Mouse (Mus musculus) liver, embryonic 11.5 days (tissue): ENCODE measurements around the gene AC170998.1. TPM values are rescaled to one million over a fixed set of nuclear protein-coding genes. Genes with fewer than 3 reads are reported as not detected.

Experiments
- ATAC-seq: fragments of 200-750 bp; cut with Nextera tagmentation; replicated peaks from 2 replicates; pipeline ENCODE4 v1.8.0; 2017; ENCODE audit warnings: moderate number of reproducible peaks, mild to moderate bottlenecking, moderate TSS enrichment, moderate library complexity; ENCODE audit not compliant: low FRiP score
- DNase-seq: peaks from one replicate; pipeline ENCODE4 v3.0.0-alpha.2; 2017; ENCODE audit warnings: low spot score
- H3K27ac ChIP-seq: fragments of 300-500 bp; sonication (generic); 2 replicates; pipeline ENCODE4 v1.5.1; 2014; ENCODE audit warnings: mild to moderate bottlenecking, low read depth, low read length, control low read depth
- H3K27me3 ChIP-seq: fragments of 300-500 bp; sonication (generic); replicated peaks from 2 replicates; pipeline ENCODE4 v1.6.1; 2014; ENCODE audit warnings: low read length, mixed read lengths; ENCODE audit not compliant: control insufficient read depth, insufficient read depth
- H3K36me3 ChIP-seq: fragments of 300-500 bp; sonication (generic); 2 replicates; pipeline ENCODE4 v1.6.1; 2014; ENCODE audit warnings: mild to moderate bottlenecking, low read length, moderate library complexity, mixed read lengths; ENCODE audit not compliant: control insufficient read depth, insufficient read depth
- H3K4me1 ChIP-seq: fragments of 300-500 bp; sonication (generic); replicated peaks from 2 replicates; pipeline ENCODE4 v1.6.1; 2014; ENCODE audit warnings: low read length, mixed read lengths; ENCODE audit not compliant: control insufficient read depth, insufficient read depth
- H3K4me2 ChIP-seq: fragments of 300-500 bp; sonication (generic); 2 replicates; pipeline ENCODE4 v1.6.1; 2014; ENCODE audit warnings: mild to moderate bottlenecking, control low read depth, moderate library complexity
- H3K4me3 ChIP-seq: fragments of 300-500 bp; sonication (generic); 2 replicates; pipeline ENCODE4 v1.5.1; 2014; ENCODE audit warnings: low read depth, low read length, control low read depth
- H3K9ac ChIP-seq: fragments of 300-500 bp; sonication (generic); 2 replicates; pipeline ENCODE4 v1.6.1; 2014; ENCODE audit warnings: low read depth, low read length, control low read depth
- H3K9me3 ChIP-seq: fragments of 300-500 bp; sonication (generic); 2 replicates; pipeline ENCODE4 v1.6.1; 2016; ENCODE audit warnings: low read length, inconsistent platforms, mixed read lengths; ENCODE audit not compliant: control insufficient read depth
- WGBS: fragments of 180-500 bp; shearing (Covaris S2); extraction: QIAGEN DNeasy Blood & Tissue Kit; methylation state at CpG from one replicate; pipeline ENCODE4 v1.1.7; 2014; 5-methylcytosine and 5-hydroxymethylcytosine counted together
- polyA plus RNA-seq: library from polyadenylated mRNA; unstranded; fragments of >200 nt; fragmentation: Nextera tagmentation; extraction: Ambion mirVana; gene quantifications from 2 replicates; pipeline ENCODE4 v1.2.1, GENCODE M21; 2014

AC170998.1 gene
- 0.84 and 3.6 TPM in 2 replicates for polyA plus RNA-seq

GRCm38 (mm10) chr17:28725783-28726182 is at the start of gene AC170998.1:
Gene AC170998.1, plus strand, starts transcription at chr17:28726083.
- peaks cover 46% of the 10 kb centered on the region for H3K36me3 ChIP-seq
- no peak within 1 kb of the TSS for H3K9ac ChIP-seq
- ATAC-seq (no peak), DNase-seq (no peak)
- no peak within 1 kb of the TSS for H3K4me3 ChIP-seq
- H3K9me3 ChIP-seq: no peaks in the 10 kb centered on the region
- H3K4me1 ChIP-seq: no peaks in the 10 kb centered on the region
- H3K27me3 ChIP-seq: no peaks in the 10 kb centered on the region
- no peak within 1 kb of the TSS for H3K27ac ChIP-seq
- WGBS: 87% methylated on average over 4 of the region's 4 CpGs
- H3K4me2 ChIP-seq: no peak within 1 kb of the TSS

DNA sequence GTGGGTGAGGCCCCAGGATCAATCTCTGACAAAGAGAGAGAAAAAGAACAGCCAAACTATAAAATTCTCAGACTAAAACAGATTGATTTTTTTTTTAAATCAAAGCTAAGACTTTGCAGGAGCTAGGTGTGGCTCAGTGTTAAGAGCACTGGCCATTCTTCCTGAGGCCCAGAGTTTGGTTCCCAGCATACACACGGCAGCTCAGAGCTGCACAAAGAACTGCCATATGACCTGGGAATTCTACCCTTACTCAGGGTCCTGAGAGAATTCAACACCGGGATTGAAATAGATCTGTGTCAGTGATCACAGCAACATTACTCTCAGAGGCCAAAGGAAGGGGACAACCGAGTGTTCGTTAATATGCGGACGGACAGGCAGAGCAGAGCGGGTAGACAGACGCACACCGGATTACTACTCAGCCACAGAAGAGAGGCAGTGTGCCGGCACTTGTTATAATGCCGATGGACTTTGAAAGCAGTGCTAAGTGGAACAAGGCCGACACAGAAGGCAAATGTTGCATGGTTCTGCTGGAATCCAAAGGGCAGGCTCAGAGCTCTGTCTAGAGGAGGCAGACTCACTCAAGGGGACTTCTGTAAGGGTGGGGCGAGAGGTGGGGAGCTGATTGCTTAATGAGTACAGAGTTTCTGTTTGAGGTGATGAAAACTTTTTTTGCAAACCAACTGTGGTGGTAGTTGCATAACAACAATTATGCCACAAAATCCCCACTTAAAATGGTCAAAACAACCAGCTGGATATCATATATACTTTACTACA is 43.4 kb upstream of the AC170998.1 start:
- Histone ChIP-seq H3K27ac (no peak overlapping the region), H3K4me2 (no peak overlapping the region), H3K4me3 (no peak overlapping the region), H3K36me3 (no peaks in the 10 kb centered on the region), H3K27me3 (no peaks in the 10 kb centered on the region), H3K9ac (no peak overlapping the region), H3K4me1 (peaks cover 7% of the 10 kb centered on the region), H3K9me3 (no peaks in the 10 kb centered on the region)
- DNase-seq: no peak
- WGBS: 82% methylated on average over 13 of the region's 13 CpGs
- no peak for ATAC-seq

DNA sequence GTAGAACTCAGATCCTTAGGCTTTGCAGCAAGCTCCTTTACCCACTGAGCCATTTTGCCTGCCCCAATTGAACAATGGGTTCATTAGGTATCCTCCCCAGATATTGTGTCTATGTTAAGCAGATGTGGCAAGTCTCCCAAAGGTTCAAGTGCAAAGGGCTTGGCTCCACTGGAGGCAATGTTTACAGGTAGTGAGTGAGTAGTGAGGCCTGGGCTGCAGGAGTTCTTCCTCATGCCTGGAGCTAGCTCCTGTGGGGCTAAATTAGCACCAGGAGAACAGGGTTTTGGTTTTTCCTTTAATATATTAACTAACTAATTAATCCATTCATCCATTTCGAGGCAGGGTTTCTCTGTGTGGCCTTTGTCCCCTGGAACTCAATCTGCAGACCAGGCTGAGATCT is 42.3 kb upstream of the AC170998.1 start:
- H3K4me2 ChIP-seq: no peak overlapping the region
- no peaks in the 10 kb centered on the region for H3K9me3 ChIP-seq
- H3K27me3 ChIP-seq: no peaks in the 10 kb centered on the region
- H3K9ac ChIP-seq: no peak overlapping the region
- H3K4me1 ChIP-seq: peaks cover 7% of the 10 kb centered on the region
- 73% methylated on average over 1 of the region's 1 CpGs for WGBS
- no peaks in the 10 kb centered on the region for H3K36me3 ChIP-seq
- DNase-seq (no peak), ATAC-seq (no peak)
- H3K4me3 ChIP-seq: no peak overlapping the region
- no peak overlapping the region for H3K27ac ChIP-seq

DNA sequence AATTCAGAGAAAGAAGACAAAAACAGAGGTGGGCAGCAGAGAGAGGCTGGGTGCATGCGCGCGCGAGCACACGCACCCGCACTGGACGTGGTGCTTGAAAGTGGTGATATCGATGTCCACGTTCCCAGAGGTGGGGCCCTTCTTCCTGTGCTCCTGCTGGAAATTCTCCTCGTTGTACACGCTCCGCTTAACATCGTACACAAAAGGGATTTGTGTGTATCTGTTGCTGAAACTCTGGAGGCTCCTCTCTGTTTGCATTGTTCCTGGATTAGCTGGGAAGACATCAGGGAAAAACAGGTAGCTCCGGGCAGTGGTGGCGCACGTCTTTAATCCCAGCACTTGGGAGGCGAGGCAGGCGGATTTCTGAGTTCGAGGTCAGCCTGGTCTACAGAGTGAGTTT is 41.3 kb upstream of the AC170998.1 start:
- ATAC-seq: no peak
- 84% methylated on average over 19 of the region's 19 CpGs for WGBS
- Histone ChIP-seq H3K27me3 (no peaks in the 10 kb centered on the region), H3K36me3 (no peaks in the 10 kb centered on the region), H3K4me3 (no peak overlapping the region), H3K4me2 (no peak overlapping the region), H3K4me1 (peaks cover 12% of the 10 kb centered on the region), H3K9ac (no peak overlapping the region), H3K9me3 (no peaks in the 10 kb centered on the region), H3K27ac (no peak overlapping the region)
- no peak for DNase-seq

DNA sequence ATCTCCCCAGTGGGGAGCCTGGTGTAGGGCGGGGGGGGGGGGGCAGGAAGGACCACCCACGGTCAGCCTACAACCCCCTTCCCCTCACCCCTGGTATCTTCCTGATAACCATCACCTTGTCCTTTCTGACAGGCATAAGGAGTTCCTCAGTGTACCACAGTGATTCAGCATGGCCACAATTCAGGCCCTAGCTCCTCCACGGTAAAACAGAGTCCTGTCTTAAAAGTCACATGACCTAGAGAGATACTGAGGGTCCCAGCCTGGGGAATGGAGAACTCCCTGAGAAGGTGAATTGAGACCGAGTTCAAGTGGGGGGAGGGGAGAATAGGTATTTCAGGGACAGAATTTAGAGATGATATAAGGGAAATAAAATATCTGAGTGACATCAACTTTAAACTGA is 38.5 kb upstream of the AC170998.1 start:
- Histone ChIP-seq H3K36me3 (no peaks in the 10 kb centered on the region), H3K9me3 (no peaks in the 10 kb centered on the region), H3K27me3 (no peaks in the 10 kb centered on the region), H3K27ac (no peak overlapping the region), H3K4me1 (peaks cover 21% of the 10 kb centered on the region), H3K9ac (no peak overlapping the region), H3K4me2 (no peak overlapping the region), H3K4me3 (no peak overlapping the region)
- ATAC-seq (no peak), DNase-seq (no peak)
- 14% methylated on average over 4 of the region's 4 CpGs for WGBS

- H3K4me1 ChIP-seq: peaks cover 31% of the 10 kb centered on the region
- DNase-seq: peak; percentile 57
Measured at GRCm38 (mm10) chr17:28689586-28690283, 36.1 kb upstream of the AC170998.1 start, which contains the start of gene Slc26a8. Gene Slc26a8, minus strand, starts transcription at chr17:28690233.

GRCm38 (mm10) chr17:28690776-28691686 is 34.9 kb upstream of the AC170998.1 start, which contains the start of gene Mapk14:
Gene Mapk14, plus strand, starts transcription at chr17:28691329.
- H3K9ac ChIP-seq: peak within 1 kb of the TSS; percentile 85
- H3K36me3 ChIP-seq: no peaks in the 10 kb centered on the region
- DNase-seq (peak; percentile 100), ATAC-seq (peak; percentile 91)
- H3K27ac ChIP-seq: peak within 1 kb of the TSS; percentile 95
- no peaks in the 10 kb centered on the region for H3K27me3 ChIP-seq
- peak within 1 kb of the TSS; percentile 97 for H3K4me3 ChIP-seq
- no peaks in the 10 kb centered on the region for H3K9me3 ChIP-seq
- H3K4me2 ChIP-seq: peak within 1 kb of the TSS; percentile 96
- under 1% methylated on average over 85 of the region's 86 CpGs for WGBS
- peaks cover 42% of the 10 kb centered on the region for H3K4me1 ChIP-seq

More at GRCm38 (mm10) chr17:28689586-28690283, 36.1 kb upstream of the AC170998.1 start, which contains the start of gene Slc26a8:
- Histone ChIP-seq H3K9me3 (no peaks in the 10 kb centered on the region), H3K9ac (peak within 1 kb of the TSS; percentile 73), H3K36me3 (no peaks in the 10 kb centered on the region), H3K27ac (peak within 1 kb of the TSS; percentile 81), H3K4me2 (peak within 1 kb of the TSS; percentile 96), H3K27me3 (no peaks in the 10 kb centered on the region), H3K4me3 (peak within 1 kb of the TSS; percentile 97)
- 9% methylated on average over 40 of the region's 40 CpGs for WGBS
- ATAC-seq: no peak

DNA sequence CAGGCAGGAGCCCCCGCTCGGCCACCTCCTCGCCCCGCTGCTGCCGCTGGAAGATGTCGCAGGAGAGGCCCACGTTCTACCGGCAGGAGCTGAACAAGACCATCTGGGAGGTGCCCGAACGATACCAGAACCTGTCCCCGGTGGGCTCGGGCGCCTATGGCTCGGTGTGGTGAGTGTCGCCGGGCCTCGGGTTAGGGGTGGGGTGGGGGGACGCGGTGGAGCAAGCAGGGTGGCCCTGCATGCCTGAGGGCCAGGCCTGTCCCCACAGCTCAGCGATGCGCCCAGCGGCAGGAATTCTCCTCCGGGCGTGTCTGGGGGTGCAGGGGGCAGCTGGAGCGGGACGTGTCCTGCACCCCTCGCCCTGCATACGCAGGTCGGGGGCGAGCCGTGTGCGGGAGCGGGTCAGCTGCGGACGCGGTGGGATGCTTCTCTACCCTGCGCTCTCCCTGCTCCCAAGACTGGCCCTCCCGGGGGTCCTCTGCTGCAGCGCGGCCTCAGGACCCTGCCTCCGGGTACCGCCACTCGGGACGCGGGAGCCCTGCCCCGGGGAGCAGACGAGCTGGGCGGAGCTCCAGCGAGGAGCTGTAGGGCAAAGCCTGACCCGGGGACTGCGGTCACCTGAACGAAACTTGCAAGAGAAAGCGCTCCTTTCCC is 34.1 kb upstream of the AC170998.1 start:
- Histone ChIP-seq H3K9me3 (no peaks in the 10 kb centered on the region), H3K27me3 (no peaks in the 10 kb centered on the region), H3K36me3 (no peaks in the 10 kb centered on the region), H3K4me1 (peaks cover 50% of the 10 kb centered on the region), H3K9ac (peak overlapping the region; percentile 85), H3K4me3 (peak overlapping the region; percentile 97), H3K27ac (peak overlapping the region; percentile 95), H3K4me2 (peak overlapping the region; percentile 88)
- ATAC-seq (peak; percentile 48), DNase-seq (peak; percentile 73)
- WGBS: under 1% methylated on average over 40 of the region's 53 CpGs
